Mouse (Mus musculus): ENCODE results near the gene Optn. TPM values are rescaled to one million over a fixed set of nuclear protein-coding genes. Genes with fewer than 3 reads are reported as not detected.

Gene Optn
- total and polyA plus RNA-seq, 3 experiments, result 25.1 to 37.3 (median 28.0) TPM

- Histone ChIP-seq H3K79me2 (replicated peaks; ENCODE audit: control insufficient read depth, extremely low read depth, insufficient read depth, poor library complexity, severe bottlenecking) (no peaks in the 10 kb centered on the region), H3K9ac (ENCODE audit: insufficient read depth, low read depth) (no peak overlapping the region), H3K36me3 (replicated peaks in 1 of 2; ENCODE audit: control insufficient read depth in 1 of 2, insufficient read depth in 1 of 2, low read length in 1 of 2) (peaks cover 45 to 86% of the 10 kb centered on the region in 2 experiments), H3K27me3 (replicated peaks) (no peaks in the 10 kb centered on the region), H3K27ac (ENCODE audit: insufficient read depth, low read depth) (no peak overlapping the region), H3K9me3 (replicated peaks; ENCODE audit: low read length) (no peaks in the 10 kb centered on the region), H3K4me1 (ENCODE audit: control insufficient read depth in 1 of 2, insufficient read depth in 2 of 2) (peaks cover 7 to 36% of the 10 kb centered on the region in 2 experiments), H3K4me2 (ENCODE audit: insufficient read depth, low read depth, poor library complexity, severe bottlenecking) (no peak overlapping the region), H3K4me3 (replicated peaks in 1 of 3; ENCODE audit: low read depth in 2 of 3, low read length in 2 of 3, poor library complexity in 1 of 3) (no peak overlapping the region)
- DNase-seq (ENCODE audit: extremely low read depth), result no peak
- in situ Hi-C loops (cut with MboI; ENCODE audit: low pct_ligation_motif_present, low pct_unique_long_range_greater_than_20kb, low sequenced_read_pairs) (no loop called here), dilution Hi-C loops (cut with MboI; ENCODE audit: extremely low pct_ligation_motif_present, extremely low pct_unique_long_range_greater_than_20kb, low sequenced_read_pairs) (no loop called here)
- no peak for TF ChIP-seq NELFE (IDR thresholded peaks at IDR 0.05; ENCODE audit: low read depth, low read length)
- no peak for TF ChIP-seq CHD1 (IDR thresholded peaks at IDR 0.05; ENCODE audit: low read depth, low read length)
- no peak for TF ChIP-seq MAFK (IDR thresholded peaks at IDR 0.05; ENCODE audit: insufficient replicate concordance, low read length)
- TF ChIP-seq MAZ (IDR thresholded peaks at IDR 0.05; ENCODE audit: low read depth, low read length), result no peak
- TF ChIP-seq USF1 (IDR thresholded peaks at IDR 0.05; ENCODE audit: low read depth, low read length), result no peak
- no peak for TF ChIP-seq GABPA (IDR thresholded peaks at IDR 0.05; ENCODE audit: insufficient replicate concordance, low read depth, low read length)
- no peak for TF ChIP-seq CHD2 (IDR thresholded peaks at IDR 0.05; ENCODE audit: low read length)
- TF ChIP-seq MXI1 (IDR thresholded peaks at IDR 0.05; ENCODE audit: low read depth, low read length), result no peak
- TF ChIP-seq SIN3A (IDR thresholded peaks at IDR 0.05; ENCODE audit: low read length), result no peak
- TF ChIP-seq JUN (IDR thresholded peaks at IDR 0.05; ENCODE audit: insufficient read depth, low read depth, low read length), result no peak
- TF ChIP-seq CTCF (conservative IDR thresholded peaks at IDR 0.05 in 1 of 2, IDR thresholded peaks at IDR 0.05 in 1 of 2; ENCODE audit: low read depth in 2 of 2, low read length in 2 of 2), result no peak
- TF ChIP-seq ELF1 (IDR thresholded peaks at IDR 0.05; ENCODE audit: low read depth, low read length), result no peak
- no peak for TF ChIP-seq E2F4 (IDR thresholded peaks at IDR 0.05; ENCODE audit: insufficient replicate concordance, low read depth, low read length)
- no peak for TF ChIP-seq POLR2A (IDR thresholded peaks at IDR 0.05; ENCODE audit: low read depth, low read length)
These were observed 30.1 kb downstream of the Optn start for GRCm38 (mm10) chr2:5033546-5034420.

DNA sequence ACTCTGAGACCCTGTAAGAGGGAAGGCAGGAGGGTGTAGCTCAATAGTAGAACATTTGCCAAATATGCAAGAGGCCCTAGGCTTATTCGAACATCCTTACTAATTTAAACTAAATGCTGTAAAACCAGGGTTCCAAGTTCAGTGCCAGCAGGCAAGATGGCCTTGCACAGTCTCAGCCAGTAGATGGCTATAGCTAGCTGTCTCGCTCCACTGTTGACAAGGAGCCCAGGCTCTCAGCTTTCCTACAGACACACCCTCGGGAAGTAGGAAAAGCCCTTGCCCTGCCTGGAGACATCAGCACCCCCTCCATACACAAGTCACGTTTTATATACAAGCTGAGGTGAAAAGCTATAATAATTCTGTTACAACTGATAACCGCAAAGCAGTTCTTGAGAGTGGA lies 31.2 kb downstream of the Optn start:
- no peak overlapping the region for H3K4me2 ChIP-seq (ENCODE audit: insufficient read depth, low read depth, poor library complexity, severe bottlenecking)
- H3K27ac ChIP-seq (ENCODE audit: insufficient read depth, low read depth), result no peak overlapping the region
- no peaks in the 10 kb centered on the region for H3K27me3 ChIP-seq (replicated peaks)
- peaks cover 4 to 40% of the 10 kb centered on the region in 2 experiments; a peak in 3 of 4 replicates for H3K4me1 ChIP-seq (ENCODE audit: control insufficient read depth in 1 of 2, insufficient read depth in 2 of 2)
- H3K9me3 ChIP-seq (replicated peaks; ENCODE audit: low read length), result no peaks in the 10 kb centered on the region
- no peak overlapping the region for H3K9ac ChIP-seq (ENCODE audit: insufficient read depth, low read depth)
- no peak overlapping the region for H3K4me3 ChIP-seq (replicated peaks in 1 of 3; ENCODE audit: low read depth in 2 of 3, low read length in 2 of 3, poor library complexity in 1 of 3)
- in situ Hi-C loops (cut with MboI; ENCODE audit: low pct_ligation_motif_present, low pct_unique_long_range_greater_than_20kb, low sequenced_read_pairs) (no loop called here), dilution Hi-C loops (cut with MboI; ENCODE audit: extremely low pct_ligation_motif_present, extremely low pct_unique_long_range_greater_than_20kb, low sequenced_read_pairs) (no loop called here)
- TF ChIP-seq ZC3H11A (IDR thresholded peaks at IDR 0.05; ENCODE audit: low read depth, low read length), result no peak
- no peak for TF ChIP-seq POLR2A (IDR thresholded peaks at IDR 0.05; ENCODE audit: low read depth, low read length)
- TF ChIP-seq NELFE (IDR thresholded peaks at IDR 0.05; ENCODE audit: low read depth, low read length), result no peak
- no peak for TF ChIP-seq MYC (IDR thresholded peaks at IDR 0.05; ENCODE audit: low read depth, low read length)
- TF ChIP-seq RCOR1 (conservative IDR thresholded peaks at IDR 0.05; ENCODE audit: low read depth, low read length), result no peak
- no peak for TF ChIP-seq ZMIZ1 (IDR thresholded peaks at IDR 0.05; ENCODE audit: low read depth, low read length)
- no peak for TF ChIP-seq CTCF (conservative IDR thresholded peaks at IDR 0.05 in 1 of 2, IDR thresholded peaks at IDR 0.05 in 1 of 2; ENCODE audit: low read depth in 2 of 2, low read length in 2 of 2)
- no peak for TF ChIP-seq JUN (IDR thresholded peaks at IDR 0.05; ENCODE audit: insufficient read depth, low read depth, low read length)
- TF ChIP-seq GABPA (IDR thresholded peaks at IDR 0.05; ENCODE audit: insufficient replicate concordance, low read depth, low read length), result no peak
- TF ChIP-seq ELF1 (IDR thresholded peaks at IDR 0.05; ENCODE audit: low read depth, low read length), result no peak
- no peaks in the 10 kb centered on the region for H3K79me2 ChIP-seq (replicated peaks; ENCODE audit: control insufficient read depth, extremely low read depth, insufficient read depth, poor library complexity, severe bottlenecking)
- peaks cover 46 to 86% of the 10 kb centered on the region in 2 experiments for H3K36me3 ChIP-seq (replicated peaks in 1 of 2; ENCODE audit: control insufficient read depth in 1 of 2, insufficient read depth in 1 of 2, low read length in 1 of 2)
- DNase-seq (ENCODE audit: extremely low read depth), result no peak

Data from CH12.LX (cell line).